In genomic region chr19:5275736-5276135, GRCm38 (mm10) we compare ENCODE assay signal across 46 mouse cellular contexts. TPM values are rescaled to one million over a fixed set of nuclear protein-coding genes. Genes with fewer than 3 reads are reported as not detected.
"Had no signal": no experiment of that assay in that cellular context is flagged by ENCODE, and none has a peak within 500 bp of the region (broad histone marks: within the 10 kb centered on the region; RNA-seq: fewer than 3 reads in every experiment).

No protein-coding gene starts in this region.

- H3K4me3 ChIP-seq: limb, embryonic 10.5 days; limb, embryonic 12.5 days; limb, embryonic 13.5 days; limb, embryonic 15.5 days; liver, embryonic 12.5 days; liver, embryonic 13.5 days; liver, embryonic 15.5 days; lung, embryonic 15.5 days; megakaryocyte, embryonic 14.5 days; midbrain, embryonic 10.5 days; midbrain, embryonic 12.5 days; midbrain, embryonic 13.5 days; midbrain, embryonic 15.5 days; myocyte; neural tube, embryonic 12.5 days; neural tube, embryonic 13.5 days had no signal

- H3K27me3 ChIP-seq: limb, embryonic 12.5 days; limb, embryonic 13.5 days; limb, embryonic 15.5 days; liver, embryonic 12.5 days; liver, embryonic 13.5 days; liver, embryonic 15.5 days; lung, embryonic 15.5 days; megakaryocyte, embryonic 14.5 days; midbrain, embryonic 12.5 days; midbrain, embryonic 13.5 days; midbrain, embryonic 15.5 days; neural tube, embryonic 12.5 days; neural tube, embryonic 13.5 days had no signal

- H3K27ac ChIP-seq: limb, embryonic 10.5 days; limb, embryonic 12.5 days; limb, embryonic 13.5 days; limb, embryonic 15.5 days; liver, embryonic 12.5 days; liver, embryonic 13.5 days; liver, embryonic 14.5 days; liver, embryonic 15.5 days; lung, embryonic 15.5 days; macrophage; midbrain, embryonic 10.5 days; midbrain, embryonic 12.5 days; midbrain, embryonic 13.5 days; midbrain, embryonic 15.5 days; neural tube, embryonic 12.5 days; neural tube, embryonic 13.5 days had no signal

- ATAC-seq: liver, embryonic 12.5 days; liver, postnatal 0 days; lung, postnatal 0 days; midbrain, embryonic 13.5 days; midbrain, embryonic 15.5 days had no signal

- H3K9ac ChIP-seq: limb, embryonic 12.5 days; limb, embryonic 13.5 days; limb, embryonic 15.5 days; liver, embryonic 12.5 days; liver, embryonic 13.5 days; liver, embryonic 14.5 days; liver, embryonic 15.5 days; liver, postnatal 0 days; lung, embryonic 14.5 days; lung, embryonic 15.5 days; midbrain, embryonic 12.5 days; midbrain, embryonic 13.5 days; midbrain, embryonic 15.5 days; neural tube, embryonic 12.5 days; neural tube, embryonic 13.5 days had no signal

- DNase-seq: left cerebral cortex, postnatal 4 days; liver; liver, embryonic 13.5 days; liver, postnatal 0 days; lung, adult 18-20 months; lung, adult 2 months; lung, embryonic 14.5 days; lung, postnatal 10 days; lung, postnatal 14 days; lung, postnatal 36 days; lung, postnatal 4 days; midbrain, embryonic 14.5 days had no signal

- H3K4me2 ChIP-seq: limb, embryonic 12.5 days; limb, embryonic 13.5 days; limb, embryonic 15.5 days; liver, embryonic 11.5 days; liver, embryonic 12.5 days; liver, embryonic 13.5 days; liver, embryonic 15.5 days; lung, embryonic 14.5 days; lung, embryonic 15.5 days; midbrain, embryonic 12.5 days; midbrain, embryonic 13.5 days; midbrain, embryonic 15.5 days; neural tube, embryonic 12.5 days; neural tube, embryonic 13.5 days had no signal

- H3K9me3 ChIP-seq: limb, embryonic 10.5 days; limb, embryonic 12.5 days; limb, embryonic 13.5 days; limb, embryonic 15.5 days; liver, embryonic 12.5 days; liver, embryonic 13.5 days; liver, embryonic 15.5 days; lung, embryonic 15.5 days; megakaryocyte, embryonic 14.5 days; midbrain, embryonic 10.5 days; midbrain, embryonic 12.5 days; midbrain, embryonic 13.5 days; midbrain, embryonic 15.5 days; neural tube, embryonic 12.5 days; neural tube, embryonic 13.5 days had no signal

RNA-seq across cellular contexts. Expression of gene Gal3st3, which starts 22.4 kb away (rescaled TPM):
- total RNA-seq: liver, adult 2 months; megakaryocyte progenitor cell, adult 5-6 weeks; megakaryocyte, adult 5-6 weeks; megakaryocyte-erythroid progenitor cell, adult 5-6 weeks; monocyte, adult 5-6 weeks had no signal
- polyA plus RNA-seq: liver, adult 2 months; liver, postnatal 0 days; macrophage had no signal

RNA-seq across cellular contexts. Expression of gene Catsper1, which starts 59.8 kb away (rescaled TPM):
- total RNA-seq: left cerebral cortex, postnatal 10 days; left cerebral cortex, postnatal 14 days; left cerebral cortex, postnatal 25 days; left cerebral cortex, postnatal 36 days; left cerebral cortex, postnatal 4 days; liver, adult 2 months; megakaryocyte progenitor cell, adult 5-6 weeks; megakaryocyte, adult 5-6 weeks; megakaryocyte-erythroid progenitor cell, adult 5-6 weeks; midbrain, postnatal 0 days; monocyte, adult 5-6 weeks had no signal
- polyA plus RNA-seq: limb, embryonic 10.5 days; limb, embryonic 11.5 days; limb, embryonic 12.5 days; limb, embryonic 13.5 days; limb, embryonic 14.5 days; limb, embryonic 15.5 days; liver, adult 2 months; liver, embryonic 11.5 days; liver, embryonic 12.5 days; liver, embryonic 13.5 days; liver, embryonic 14.5 days; liver, embryonic 15.5 days; liver, embryonic 16.5 days; liver, postnatal 0 days; lung, adult 2 months; lung, embryonic 14.5 days; lung, embryonic 15.5 days; lung, embryonic 16.5 days; lung, postnatal 0 days; macrophage; midbrain, embryonic 10.5 days; midbrain, embryonic 12.5 days; midbrain, embryonic 13.5 days; midbrain, embryonic 14.5 days; midbrain, embryonic 15.5 days; midbrain, postnatal 0 days; myocyte; neural tube, embryonic 11.5 days; neural tube, embryonic 12.5 days; neural tube, embryonic 13.5 days had no signal
